Mouse (Mus musculus) stomach, postnatal 0 days (tissue): ENCODE measurements around the gene Tm9sf1.

ENCODE experiments used
- CTCF ChIP-seq: IDR thresholded peaks from 2 replicates; pipeline ENCODE4 v1.5.1; 2016; ENCODE audit warnings: antibody characterized with exemption, low read depth, mild to moderate bottlenecking, moderate library complexity
- EP300 ChIP-seq: optimal IDR thresholded peaks from 2 replicates; pipeline ENCODE3; 2016; ENCODE audit warnings: antibody characterized with exemption

DNA sequence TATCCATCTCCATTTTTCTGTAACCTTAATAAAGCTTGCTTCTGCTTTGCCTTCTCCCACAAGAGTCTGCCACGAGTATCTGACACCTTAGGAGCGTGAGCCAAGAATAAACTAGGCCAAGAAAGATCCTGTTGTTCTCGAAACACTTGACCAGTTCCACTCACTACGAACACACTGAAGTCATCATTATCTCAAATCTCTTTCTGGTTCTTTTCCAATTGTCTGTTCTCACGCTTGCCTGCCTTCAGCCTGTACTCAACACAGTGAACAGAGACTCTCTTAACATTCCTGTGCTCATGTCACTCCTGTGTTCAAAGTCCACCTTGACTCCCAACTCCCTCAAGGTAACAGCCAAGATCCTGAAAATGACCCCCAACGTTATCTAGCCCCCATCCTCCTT, 30.3 kb downstream of the Tm9sf1 start:
- no peak for TF ChIP-seq CTCF
- no peak for TF ChIP-seq EP300
